Mouse (Mus musculus) cerebellum, adult 9-10 months (tissue): ENCODE results near the gene 1700001O22Rik.

ENCODE experiments used
- DNase-seq: peaks from one replicate; pipeline ENCODE4 v3.0.0; 2022

1700001O22Rik gene

GRCm38 (mm10) chr2:30803604-30804003 lies at the start of gene 1700001O22Rik:
Gene 1700001O22Rik (minus strand): TSS chr2:30803661.
- DNase-seq: no peak

GRCm38 (mm10) chr2:30852771-30853313 lies 49.4 kb upstream of the 1700001O22Rik start:
- no peak for DNase-seq

GRCm38 (mm10) chr2:30850581-30850980 lies 47.1 kb upstream of the 1700001O22Rik start:
- no peak for DNase-seq

GRCm38 (mm10) chr2:30848184-30848583 lies 44.7 kb upstream of the 1700001O22Rik start:
- no peak for DNase-seq

GRCm38 (mm10) chr2:30846723-30847122 lies 43.3 kb upstream of the 1700001O22Rik start:
- no peak for DNase-seq

- DNase-seq: no peak
Observed at GRCm38 (mm10) chr2:30846236-30846635, 42.8 kb upstream of the 1700001O22Rik start.

- no peak for DNase-seq
Observed at GRCm38 (mm10) chr2:30845152-30846070, 42.0 kb upstream of the 1700001O22Rik start.

- DNase-seq: no peak
Observed at GRCm38 (mm10) chr2:30842615-30843014, 39.2 kb upstream of the 1700001O22Rik start.

GRCm38 (mm10) chr2:30836238-30836990 lies 33.0 kb upstream of the 1700001O22Rik start:
- DNase-seq: no peak

GRCm38 (mm10) chr2:30834373-30835022 lies 31.0 kb upstream of the 1700001O22Rik start, which contains the start of gene Prrx2:
Gene Prrx2 (plus strand): TSS chr2:30834972.
- no peak for DNase-seq

- no peak for DNase-seq
Observed at GRCm38 (mm10) chr2:30833644-30834043, 30.2 kb upstream of the 1700001O22Rik start.

- no peak for DNase-seq
Observed at GRCm38 (mm10) chr2:30830283-30830795, 26.9 kb upstream of the 1700001O22Rik start, which contains the start of gene Asb6. Gene Asb6 (minus strand): TSS chr2:30830333.

- DNase-seq: no peak
Observed at GRCm38 (mm10) chr2:30829315-30829714, 25.9 kb upstream of the 1700001O22Rik start.

GRCm38 (mm10) chr2:30827749-30828475 lies 24.5 kb upstream of the 1700001O22Rik start:
- DNase-seq: peak; percentile 92

- DNase-seq: peak; percentile 33
Observed at GRCm38 (mm10) chr2:30826825-30827748, 23.6 kb upstream of the 1700001O22Rik start.

GRCm38 (mm10) chr2:30823385-30824153 lies 20.1 kb upstream of the 1700001O22Rik start:
- DNase-seq: peak; percentile 27

- DNase-seq: peak; percentile 6
Observed at GRCm38 (mm10) chr2:30822460-30822859, 19.0 kb upstream of the 1700001O22Rik start.

GRCm38 (mm10) chr2:30821073-30821472 lies 17.6 kb upstream of the 1700001O22Rik start:
- no peak for DNase-seq

- DNase-seq: no peak
Observed at GRCm38 (mm10) chr2:30819873-30820272, 16.4 kb upstream of the 1700001O22Rik start.

- DNase-seq: no peak
Observed at GRCm38 (mm10) chr2:30816383-30816782, 12.9 kb upstream of the 1700001O22Rik start.
